Mouse (Mus musculus) thymus, postnatal 14 days (tissue): ENCODE data around the gene Mbd4.
"Not testable (repeated sequence)": the region's sequence is repeated elsewhere in the genome, so short reads cannot be mapped to it uniquely, and the experiment has no call there.

Experiments used
- DNase-seq: peaks from one replicate; pipeline ENCODE4 v3.0.0; 2021

Mbd4 gene

GRCm38 (mm10) chr6:115853091-115853813, at the start of gene Mbd4, which contains the start of gene Ift122:
Gene Mbd4, minus strand, starts transcription at chr6:115853371.
Gene Ift122, plus strand, starts transcription at chr6:115853470.
- peak; percentile 99 for DNase-seq

DNA sequence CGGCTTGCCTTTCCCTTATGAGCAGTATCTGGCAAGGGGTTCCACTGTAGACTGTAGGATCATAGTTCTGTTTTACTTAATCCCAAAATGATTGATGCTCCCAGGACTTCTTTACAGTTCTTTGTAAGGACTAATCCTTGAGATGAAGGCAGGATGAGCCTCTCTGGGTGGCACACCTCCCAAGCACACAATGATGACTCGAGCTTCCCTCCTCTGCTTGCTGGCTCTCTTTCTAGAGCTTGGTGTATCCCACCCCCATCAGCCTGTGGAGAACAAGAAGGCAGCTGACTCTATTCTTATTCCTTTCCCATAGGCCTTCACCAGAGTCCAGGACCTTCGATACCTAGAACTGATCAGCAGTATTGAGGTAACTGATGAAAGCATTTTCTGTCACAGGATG, 49.4 kb upstream of the Mbd4 start:
- DNase-seq, result no peak

DNA sequence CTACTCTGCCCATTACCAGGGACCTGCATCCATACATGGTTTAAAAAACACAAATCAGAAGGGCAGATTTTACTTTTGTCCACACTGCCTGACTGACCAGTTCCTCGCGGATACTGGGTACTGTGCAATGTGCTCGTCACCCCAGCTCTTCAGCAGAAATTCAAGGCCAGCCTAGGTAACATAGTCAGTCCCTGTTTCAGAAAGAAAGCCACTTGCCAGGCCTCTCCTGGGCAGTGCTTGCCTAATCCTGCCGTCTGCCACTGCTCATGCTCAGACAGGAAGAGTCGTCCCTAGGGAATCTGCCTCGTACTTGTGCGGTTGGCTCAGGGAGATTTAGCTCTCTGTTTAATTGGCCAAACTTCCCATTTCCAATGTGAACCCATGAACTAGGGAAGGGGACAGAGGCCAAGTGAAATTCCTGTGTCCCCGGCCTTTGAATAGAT, 48.3 kb upstream of the Mbd4 start:
- no peak for DNase-seq

GRCm38 (mm10) chr6:115901062-115901461, 47.9 kb upstream of the Mbd4 start:
- peak; percentile 76 for DNase-seq

- no peak for DNase-seq
Observed at GRCm38 (mm10) chr6:115897926-115898520, 44.9 kb upstream of the Mbd4 start.

- no peak for DNase-seq
Observed at GRCm38 (mm10) chr6:115897117-115897516, 43.9 kb upstream of the Mbd4 start.

- no peak for DNase-seq
Observed at GRCm38 (mm10) chr6:115896346-115896745, 43.2 kb upstream of the Mbd4 start.

GRCm38 (mm10) chr6:115892363-115892762, 39.2 kb upstream of the Mbd4 start:
- DNase-seq, result no peak

DNA sequence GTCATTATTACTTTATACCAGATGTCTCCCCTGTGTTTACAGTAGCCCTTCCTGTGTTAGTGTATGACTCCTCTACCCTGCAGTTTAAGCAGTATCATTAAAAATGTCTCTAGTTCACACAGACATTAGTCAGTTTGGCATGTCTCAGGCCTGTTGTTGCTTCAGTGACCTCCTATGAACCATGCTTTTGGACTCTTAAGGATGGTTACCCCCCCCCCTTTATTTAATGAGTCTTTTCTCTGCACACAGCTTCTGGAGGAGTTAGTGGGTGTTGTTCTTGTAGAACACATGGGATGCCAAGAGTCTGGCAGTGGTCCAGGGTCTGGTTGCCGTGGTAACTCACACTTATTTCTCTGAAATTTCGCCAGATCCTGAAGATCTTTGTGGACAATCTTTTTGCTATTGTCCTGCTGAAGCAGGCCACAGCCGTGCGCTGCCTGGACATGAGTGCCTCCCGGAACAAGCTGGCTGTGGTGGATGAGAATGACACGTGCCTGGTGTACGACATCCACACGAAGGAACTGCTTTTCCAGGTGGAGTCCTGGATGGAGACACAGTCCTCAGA, 38.4 kb upstream of the Mbd4 start:
- no peak for DNase-seq

DNA sequence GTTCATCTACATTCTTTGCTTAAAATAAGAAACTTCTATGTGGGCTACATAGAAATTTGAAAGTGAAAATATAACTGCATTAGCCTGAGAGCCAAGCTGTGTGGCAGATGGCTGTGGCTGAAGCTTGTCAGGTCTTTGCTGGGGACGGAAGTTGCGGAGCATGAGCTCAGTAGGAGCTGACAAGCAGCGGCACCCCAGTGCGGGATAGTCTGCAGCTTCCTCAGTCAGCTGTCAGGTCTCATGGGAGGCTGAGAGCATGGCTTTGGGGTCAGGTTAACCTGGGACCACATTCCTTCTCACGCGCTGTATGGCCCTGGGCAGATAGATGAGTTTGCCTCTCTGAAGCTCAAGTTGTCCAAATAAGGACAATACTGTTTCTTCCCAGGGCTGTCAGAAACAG, 37.9 kb upstream of the Mbd4 start:
- DNase-seq, result no peak

DNA sequence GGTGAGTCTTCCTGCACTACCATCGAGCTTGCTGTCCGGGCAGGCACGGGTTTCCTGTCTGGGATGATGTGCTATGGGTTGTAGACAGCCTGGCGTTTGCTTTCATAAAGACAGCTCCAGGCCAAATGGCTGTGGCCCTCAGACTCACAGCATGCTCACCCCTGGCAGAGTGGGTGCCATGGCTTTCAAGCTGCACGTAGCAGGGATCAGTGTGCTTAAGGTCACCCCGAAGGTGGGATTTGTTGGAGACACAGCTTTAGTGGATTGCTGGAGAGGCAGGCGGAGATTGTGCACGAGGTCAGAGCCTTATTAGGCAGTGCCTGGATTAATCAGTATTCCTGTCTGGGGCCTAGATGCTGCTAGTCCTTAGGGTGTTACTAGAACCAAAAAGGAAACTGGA, 37.4 kb upstream of the Mbd4 start:
- DNase-seq, result no peak

GRCm38 (mm10) chr6:115888296-115888695, 35.1 kb upstream of the Mbd4 start:
- DNase-seq, result peak; percentile 56

DNA sequence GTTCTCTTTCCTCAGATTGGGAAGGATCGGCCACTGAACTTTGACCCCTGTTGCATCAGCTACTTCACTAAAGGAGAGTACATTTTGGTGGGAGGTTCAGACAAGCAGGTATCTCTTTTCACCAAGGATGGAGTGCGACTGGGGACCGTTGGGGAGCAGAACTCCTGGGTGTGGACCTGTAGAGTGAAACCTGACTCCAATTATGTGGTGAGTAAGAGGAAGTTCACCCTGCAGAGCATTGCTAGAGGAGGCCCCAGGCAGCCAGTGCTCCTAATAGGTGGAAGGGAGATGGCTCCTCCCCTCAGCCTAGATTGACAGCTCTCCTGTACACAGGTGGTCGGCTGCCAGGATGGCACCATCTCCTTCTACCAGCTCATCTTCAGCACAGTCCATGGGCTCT, 33.7 kb upstream of the Mbd4 start:
- DNase-seq, result peak; percentile 66

DNA sequence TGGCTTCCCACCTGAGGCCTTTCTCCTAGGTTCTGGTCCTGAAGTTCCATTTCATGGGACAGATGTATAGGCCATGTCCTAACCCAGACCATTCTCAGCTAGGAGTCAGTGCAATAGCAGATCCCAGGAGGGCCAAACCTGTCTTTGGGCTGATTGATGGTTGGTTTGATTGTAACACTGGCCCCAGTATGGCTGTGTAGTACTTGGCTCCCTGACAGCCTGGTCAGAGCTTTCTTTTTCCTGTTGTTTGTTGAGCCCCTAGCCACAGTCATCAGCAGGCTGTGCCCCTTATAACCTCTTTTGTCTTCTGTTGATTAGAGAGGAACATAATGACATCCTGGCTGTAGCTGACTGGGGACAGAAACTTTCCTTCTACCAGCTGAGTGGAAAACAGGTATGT, 30.8 kb upstream of the Mbd4 start:
- no peak for DNase-seq

DNA sequence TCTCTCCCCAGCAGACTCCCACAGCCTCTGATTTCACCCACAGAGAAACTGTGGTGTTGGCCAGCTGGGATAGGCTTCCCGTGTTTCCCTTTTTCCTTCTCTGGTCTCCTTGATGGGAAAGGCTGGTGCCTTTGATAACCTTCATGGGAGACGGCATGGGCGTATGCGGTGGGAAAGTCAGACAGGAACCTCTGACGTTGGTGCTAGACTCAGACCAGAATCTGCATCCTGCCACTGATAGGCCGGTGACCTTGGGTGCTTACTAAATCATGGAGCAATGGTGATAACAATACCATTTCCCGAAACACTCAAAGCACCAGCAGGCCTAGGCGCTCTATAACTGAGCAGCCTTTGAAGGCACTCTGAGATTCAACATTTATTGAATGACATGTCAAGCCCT, 27.6 kb upstream of the Mbd4 start:
- DNase-seq, result no peak

DNA sequence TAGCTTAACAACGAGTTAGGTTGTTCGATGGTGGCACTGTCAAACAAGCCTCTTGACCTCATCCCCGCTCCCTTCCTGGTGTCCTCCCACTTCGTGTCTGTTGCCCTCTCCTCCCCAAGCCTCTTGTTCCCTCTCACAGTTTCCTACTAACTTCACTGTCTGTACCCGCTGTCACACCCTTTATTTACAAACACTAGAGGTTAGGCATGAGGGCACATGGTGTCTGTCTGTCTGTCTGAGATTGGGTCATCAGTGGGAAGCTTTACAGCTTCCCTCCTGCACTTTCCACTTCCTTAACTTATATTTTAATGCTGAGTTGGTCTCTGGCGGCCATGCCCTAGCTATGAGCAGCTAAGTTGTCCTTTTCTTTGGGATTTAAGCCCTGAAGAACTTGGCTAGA, 26.6 kb upstream of the Mbd4 start:
- DNase-seq, result no peak

DNA sequence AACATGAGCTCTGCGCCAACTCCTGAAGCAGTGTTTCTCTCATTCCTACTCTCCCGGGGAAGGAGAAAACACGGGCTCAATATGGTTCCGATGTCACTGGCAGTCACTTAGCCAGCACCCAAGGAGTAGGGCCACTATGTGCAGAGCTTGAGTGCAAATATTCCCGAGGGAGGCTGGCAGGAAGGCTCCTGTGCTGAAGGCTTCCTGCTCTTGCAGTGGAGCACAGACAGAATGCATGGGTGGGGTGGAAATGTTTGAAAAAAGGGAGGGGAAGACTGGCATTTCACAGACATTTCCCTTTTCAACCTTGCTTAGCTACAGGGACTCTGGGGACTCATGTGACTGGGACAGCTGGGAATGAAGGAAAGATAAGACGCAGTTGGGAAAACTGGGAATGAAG, 25.5 kb upstream of the Mbd4 start:
- DNase-seq, result no peak

DNA sequence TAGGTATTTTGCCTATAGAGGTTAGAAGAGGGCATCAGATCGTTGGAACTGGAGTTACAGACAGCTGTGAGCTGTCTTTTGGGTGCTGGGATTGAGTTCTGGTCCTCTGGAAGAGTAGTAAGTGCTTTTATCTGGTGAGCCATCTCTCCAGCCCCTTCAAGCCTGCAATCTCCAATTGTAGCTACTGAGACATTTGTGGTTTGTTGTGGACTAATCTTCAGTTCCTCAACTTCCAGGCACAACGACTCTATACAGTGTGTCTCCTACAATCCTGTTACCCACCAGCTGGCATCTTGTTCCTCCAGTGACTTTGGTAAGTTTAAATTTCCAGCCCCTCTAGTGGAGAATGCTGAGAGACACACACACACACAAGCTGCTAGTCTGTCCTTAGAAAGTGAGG, 24.1 kb upstream of the Mbd4 start:
- DNase-seq, result no peak

DNA sequence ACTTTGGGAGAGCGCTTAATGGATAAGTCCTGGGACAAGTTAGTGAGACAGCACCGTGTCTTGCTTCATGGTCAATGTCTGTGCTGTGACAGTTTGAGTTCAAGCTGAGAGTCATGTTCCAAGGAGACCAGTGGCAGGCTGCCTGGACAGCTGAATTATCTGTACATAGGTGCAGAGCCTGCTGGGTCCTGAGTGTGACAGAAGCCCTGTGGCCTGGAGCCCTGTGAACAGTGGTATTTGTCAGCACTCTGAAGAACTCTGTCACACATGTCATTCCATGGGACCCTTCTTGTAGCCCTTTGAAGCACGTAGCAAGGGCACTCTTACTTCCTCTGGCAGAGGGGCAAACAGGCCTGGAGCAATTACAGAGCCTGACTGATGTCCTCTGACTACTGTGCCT, 18.1 kb upstream of the Mbd4 start:
- DNase-seq, result not testable (repeated sequence)

GRCm38 (mm10) chr6:115867157-115867556, 14.0 kb upstream of the Mbd4 start:
- DNase-seq, result not testable (repeated sequence)

DNA sequence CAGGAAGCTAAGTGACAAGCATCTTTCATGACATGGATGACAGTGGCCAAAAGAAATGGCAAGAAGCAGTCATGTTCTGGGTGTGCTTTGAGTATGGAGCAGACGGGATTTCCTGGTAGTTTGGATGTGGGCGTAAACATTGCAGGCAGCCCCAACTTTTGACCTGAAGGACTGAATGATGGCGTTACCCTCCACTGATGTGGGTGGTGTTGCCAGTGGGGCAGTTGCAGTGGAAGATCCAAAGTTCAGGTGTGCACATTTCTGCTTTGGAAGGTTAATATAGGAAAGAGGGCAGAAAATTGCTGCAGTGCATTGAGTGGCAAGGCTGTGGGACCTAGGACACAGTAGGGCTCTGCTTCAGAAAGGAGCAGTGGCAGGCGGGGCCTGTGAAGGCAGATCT, 12.1 kb upstream of the Mbd4 start:
- no peak for DNase-seq

- DNase-seq, result no peak
Observed at GRCm38 (mm10) chr6:115863340-115863841, 10.2 kb upstream of the Mbd4 start.

DNA sequence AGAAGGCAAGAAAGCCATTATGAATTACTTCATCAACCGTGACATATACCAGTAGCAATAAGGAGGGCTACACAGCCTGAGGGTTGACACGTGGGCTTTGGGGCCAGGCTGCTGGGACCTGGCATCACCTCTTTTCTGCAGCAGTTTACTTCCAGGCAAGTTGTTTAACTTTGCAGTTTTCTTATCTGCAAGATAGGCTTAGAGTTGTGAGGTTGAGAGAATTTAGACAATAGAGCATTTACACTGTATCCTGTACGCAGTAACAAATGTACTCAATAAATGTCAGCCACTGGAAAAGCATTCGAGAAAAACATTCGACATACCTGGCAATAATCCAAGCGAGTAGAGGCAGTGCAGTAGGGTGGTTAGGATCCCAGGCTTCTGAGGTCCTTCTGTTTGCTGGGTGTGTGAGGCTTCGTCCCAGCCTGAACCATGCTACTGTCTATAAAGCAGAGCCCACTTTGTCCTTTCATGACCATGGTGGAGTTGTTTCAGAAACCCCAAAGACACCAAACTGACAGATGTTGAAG, 6.9 kb upstream of the Mbd4 start:
- no peak for DNase-seq

- peak; percentile 29 for DNase-seq
Observed at GRCm38 (mm10) chr6:115859258-115859657, 6.1 kb upstream of the Mbd4 start.
